Mouse (Mus musculus) kidney, postnatal 25 days (tissue): ENCODE measurements around the gene Col6a3.
A peak's percentile ranks its signal among the peaks of the same experiment; 100 is the strongest.

Experiments used
- DNase-seq, 2 experiments: peaks; one replicate each; pipeline ENCODE4 v3.0.0; 2021; ENCODE audit warnings: mixed read lengths in 2 of 2

Col6a3 gene

DNA sequence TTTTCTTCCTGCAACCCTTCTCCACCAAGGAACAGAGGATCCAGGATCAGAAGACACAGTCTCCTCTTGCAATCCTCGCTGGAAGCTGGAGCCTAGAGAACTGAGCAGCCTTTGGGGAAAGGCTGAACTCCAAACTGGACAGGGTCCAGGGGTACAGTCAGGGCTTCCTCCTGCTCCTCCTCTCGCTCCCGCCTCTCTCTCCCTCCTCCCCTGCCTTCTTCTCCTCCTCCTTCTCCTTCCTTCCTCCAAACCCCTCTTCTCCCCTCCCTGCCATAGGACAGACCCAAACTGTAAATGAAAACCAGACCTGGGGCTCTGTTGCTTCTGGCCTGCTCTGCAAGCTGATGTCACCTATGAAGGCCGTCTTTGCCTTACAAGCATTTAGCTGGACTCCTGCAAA lies at the start of gene Col6a3:
Gene Col6a3 (minus strand): TSS at position 136 of the 400 bp plus-strand sequence.
- peak; percentile 58 to 66 for DNase-seq

DNA sequence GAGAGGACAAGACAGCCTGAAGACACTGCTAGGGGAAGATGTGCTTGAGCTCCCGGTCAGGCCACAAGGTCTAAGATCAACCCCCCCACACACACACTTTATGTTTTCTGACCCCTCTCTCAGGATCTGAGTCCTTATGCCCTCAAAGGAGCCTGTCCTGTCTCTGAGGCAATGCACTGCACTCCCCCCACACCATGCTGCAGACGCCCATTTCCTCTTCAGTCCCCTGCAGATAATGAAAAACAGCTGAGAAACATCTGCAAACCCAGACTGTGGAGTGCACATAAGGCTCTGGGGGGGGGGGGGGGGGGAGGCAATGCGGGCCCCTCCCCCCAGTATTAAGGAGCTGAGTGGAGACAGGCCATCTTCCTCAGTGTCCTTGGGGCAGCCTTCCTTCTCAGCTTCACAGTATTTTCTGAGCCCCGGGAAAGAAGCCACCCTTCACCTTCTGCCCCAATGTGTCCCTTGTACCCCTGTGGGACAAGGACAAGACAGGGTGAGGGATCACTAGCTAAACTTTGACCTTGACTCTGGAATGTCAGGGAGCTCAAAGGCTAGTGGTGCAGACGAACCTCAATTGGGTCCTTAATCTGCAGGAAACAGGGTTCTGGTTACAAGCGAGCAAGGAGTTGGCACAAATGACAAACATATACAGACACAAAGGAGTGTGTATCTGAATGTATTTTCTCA lies 42.1 kb upstream of the Col6a3 start:
- DNase-seq = no peak

DNA sequence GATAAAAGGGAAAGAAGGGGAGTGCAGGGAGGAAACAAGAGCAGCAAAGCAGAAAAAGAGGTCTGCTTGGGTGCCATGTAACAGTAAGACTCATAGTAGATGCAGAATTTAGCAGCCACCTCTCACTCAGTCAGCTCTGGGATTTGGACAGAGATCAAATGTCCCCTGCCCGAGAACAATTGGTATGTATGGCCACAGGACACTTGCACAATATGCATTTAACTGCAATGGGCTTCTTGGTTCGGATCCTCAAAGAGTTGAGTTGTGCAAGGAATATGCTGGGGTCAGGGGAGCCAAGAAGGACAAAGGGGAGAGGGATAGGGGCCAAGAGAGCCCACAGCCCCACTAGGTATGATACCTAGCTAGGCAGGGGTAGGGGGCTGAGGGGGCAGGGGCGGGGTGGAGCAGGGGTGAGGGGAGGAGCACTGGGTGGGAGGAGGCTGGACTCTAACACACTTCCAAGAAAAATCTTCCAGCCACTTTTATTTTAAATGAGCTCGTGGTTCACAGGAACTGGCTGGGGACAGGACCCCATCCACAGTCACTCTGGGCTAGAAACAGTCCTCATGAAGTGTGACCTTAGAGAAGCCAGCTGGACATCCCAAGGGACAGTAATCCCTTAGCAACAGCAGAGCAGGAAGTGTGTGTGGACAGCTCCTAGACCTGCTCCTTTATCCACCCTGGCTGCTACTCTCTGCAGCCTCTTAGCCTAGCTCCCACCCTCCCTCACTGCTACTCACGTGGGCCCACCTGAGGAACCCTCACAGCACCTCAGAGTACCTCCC lies 32.9 kb upstream of the Col6a3 start:
- DNase-seq = no peak

DNA sequence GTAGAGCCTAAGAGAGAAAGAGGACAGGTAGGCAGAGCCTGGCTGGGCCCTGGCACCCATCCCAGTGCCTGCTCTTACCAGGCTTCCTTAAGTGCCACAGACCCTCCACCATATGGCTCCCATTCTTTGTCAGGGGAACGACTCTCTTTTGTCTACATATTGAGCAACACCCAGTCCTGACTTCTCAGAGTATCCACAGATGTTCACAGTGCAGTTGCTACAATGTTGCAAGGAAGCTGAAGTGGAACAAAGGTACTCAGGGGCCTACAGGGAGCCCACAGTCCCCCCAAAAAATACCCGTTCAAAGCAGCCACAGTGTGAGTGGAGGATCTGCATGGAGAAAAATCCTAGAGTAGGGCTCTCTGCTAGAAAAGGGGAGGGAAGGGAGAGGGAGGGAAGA lies 32.2 kb upstream of the Col6a3 start:
- no peak for DNase-seq

DNA sequence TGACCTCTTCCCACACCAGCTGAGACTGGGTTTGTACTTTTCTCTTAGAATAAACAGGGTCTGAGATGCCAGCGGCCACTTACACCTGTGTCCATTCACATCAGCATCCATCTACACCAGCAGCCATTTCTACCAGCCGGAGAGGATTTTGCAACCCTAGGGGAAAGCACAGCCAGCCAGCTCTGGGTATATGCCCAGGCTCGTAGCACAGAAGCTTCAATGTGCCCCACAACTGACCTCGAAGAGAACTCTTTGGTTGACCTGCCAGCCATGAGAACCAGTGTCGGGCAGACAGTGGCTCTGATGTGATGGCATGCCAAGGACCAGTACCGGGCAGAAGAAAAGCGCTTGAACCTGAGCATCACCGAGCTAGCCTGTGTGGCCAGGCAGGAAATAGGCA lies 31.6 kb upstream of the Col6a3 start:
- DNase-seq = no peak

DNA sequence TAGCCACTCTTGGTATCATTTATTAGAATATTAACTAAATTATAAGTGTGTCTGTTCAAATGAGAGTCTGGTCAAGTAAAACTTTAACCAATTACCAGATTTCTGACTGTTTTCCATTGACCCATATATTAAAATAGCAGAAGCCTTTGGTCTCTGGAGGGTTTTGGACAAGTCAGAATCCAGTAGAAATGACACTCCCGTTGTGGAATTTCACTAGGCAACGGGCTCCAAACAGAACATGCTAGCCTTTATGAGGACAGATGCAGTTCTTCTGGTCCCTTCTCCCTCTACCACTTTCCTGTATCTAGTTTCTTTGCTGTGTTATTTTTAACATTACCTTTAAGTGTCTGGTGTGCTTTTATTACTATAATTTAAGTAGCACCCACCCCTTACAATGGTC lies 26.8 kb upstream of the Col6a3 start:
- no peak for DNase-seq

DNA sequence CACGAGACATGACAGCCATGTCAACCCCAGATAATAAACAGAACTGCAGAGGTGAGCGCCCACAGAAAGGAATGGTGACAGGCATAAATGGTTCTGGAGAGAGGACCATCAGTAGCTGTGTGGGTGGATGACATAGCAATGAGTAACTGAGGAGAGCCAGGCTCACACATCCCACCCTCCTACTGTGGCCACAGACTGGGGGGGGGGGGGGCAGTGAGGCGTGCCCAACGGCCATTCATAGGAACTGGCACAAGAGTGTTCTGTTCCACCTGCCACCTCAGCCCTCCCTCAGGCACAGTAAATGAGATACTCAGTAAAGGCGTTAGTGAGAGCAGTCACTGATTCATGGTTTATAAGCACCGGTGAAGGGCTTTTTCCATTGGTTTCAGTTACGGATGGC lies 23.0 kb upstream of the Col6a3 start:
- DNase-seq = no peak

DNA sequence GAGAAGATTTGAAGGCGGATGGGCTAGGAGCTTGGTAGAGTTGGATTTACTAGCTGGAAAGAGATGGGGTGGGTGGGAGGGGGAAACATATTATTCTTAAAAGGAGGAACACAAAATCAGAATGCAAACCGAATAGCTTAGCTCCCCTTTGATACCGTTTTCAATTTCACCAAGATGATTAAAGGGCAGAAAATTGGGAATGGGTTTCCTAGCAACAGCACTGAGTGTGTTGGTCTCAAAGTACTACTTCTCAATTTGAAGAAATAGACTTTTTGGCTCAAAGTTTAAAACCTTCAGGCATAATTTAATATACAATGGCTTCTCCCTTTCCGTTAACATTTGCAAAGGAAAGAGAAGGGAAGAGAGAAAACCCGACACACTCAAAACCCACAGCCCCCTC lies 12.1 kb upstream of the Col6a3 start:
- no peak for DNase-seq

DNA sequence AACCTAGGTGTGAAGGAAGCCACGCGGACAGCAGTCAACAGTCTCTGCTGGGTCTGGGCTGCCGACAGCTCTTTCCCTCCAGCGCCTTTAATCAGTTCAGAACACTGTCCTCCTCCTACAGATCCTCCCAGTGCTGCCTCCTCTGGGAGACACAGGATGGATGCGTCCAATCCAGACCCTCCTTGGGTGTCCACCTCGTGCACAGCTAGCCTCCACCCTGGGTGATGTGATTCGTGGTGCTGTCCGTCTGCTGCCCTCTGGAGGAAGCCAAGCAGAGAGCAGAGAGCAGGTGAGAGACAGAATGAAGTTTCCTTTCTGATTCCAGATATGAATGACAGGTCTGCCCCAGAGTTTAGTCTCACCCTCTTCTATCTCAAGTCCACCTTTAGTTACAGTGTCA lies 6.1 kb upstream of the Col6a3 start:
- DNase-seq = peak; percentile 29 to 40

DNA sequence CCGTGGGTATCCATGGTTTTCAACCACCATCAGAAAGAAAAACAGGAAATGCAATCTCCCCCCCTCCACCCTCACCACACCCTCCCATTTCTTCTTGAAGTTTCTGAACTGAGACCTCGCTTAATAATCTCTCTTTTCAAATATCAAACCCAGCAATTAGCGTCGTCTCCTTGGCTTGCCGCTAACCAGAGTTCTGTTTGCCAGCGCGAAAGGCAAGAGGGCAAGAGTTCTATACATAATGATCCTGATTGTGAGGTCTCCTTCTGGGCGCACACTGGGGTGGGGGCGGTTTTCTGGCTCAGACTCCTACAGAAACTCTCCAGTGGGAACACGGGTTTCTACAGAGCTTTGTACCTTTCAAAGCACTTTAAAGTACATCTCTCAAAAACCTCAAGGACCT lies 1.4 kb upstream of the Col6a3 start:
- DNase-seq = no peak

DNA sequence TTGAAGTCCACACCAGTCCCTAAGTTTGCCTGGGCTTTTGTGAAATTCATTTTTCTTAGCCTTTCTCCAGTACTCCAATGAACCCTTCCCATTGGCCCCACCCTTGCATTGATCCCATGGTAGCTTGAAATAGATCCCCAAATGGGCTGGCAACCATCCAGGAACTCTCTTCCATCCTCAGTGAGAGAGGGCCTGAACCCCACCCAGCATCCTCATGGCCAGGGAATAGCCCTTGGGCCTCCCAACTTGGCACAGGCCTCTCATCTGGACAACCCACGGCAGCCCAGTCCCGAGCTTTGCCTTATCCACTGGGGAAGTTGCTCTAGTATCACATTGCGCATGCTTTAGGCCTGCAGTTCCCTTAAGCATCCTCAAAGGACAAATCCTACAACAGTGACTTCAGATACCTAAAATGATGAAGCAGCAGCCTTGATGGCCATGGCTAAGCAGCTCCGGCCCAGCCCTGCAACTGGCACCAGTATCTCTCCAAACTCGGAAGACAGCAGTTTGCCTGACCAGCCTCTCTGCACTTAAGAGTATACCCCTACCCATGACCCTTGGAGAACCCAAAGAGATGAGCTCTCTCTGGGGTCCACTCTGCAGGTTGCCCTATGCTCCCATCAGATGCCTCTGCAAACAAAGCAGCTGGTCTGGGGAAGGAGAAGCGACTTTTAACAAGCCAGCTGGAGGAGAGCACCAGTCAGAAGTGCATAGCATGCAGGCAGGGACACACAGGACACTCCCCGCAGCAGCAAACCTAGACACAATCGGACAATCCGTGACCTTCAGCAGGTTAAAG lies 783 bp downstream of the Col6a3 start:
- no peak for DNase-seq

DNA sequence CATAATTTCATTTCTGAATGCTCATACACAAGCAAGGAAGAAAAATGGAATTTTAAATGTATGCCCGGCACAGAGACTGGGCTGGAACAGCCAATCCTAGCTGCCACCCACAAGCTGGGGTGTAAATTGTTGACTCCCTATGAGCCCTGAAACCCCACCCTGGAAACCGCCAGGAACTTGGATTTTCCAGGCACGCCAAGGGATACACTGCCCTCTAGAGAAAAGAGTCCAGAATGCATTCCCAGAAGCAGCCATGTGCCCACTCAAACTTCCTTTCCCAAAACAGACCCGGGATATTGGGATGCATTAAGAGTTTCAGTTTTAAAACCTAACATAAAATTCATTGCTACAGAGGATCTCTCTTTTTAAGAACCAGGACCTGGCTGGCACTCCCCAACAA lies 3.5 kb downstream of the Col6a3 start:
- peak; percentile 41 for DNase-seq

DNA sequence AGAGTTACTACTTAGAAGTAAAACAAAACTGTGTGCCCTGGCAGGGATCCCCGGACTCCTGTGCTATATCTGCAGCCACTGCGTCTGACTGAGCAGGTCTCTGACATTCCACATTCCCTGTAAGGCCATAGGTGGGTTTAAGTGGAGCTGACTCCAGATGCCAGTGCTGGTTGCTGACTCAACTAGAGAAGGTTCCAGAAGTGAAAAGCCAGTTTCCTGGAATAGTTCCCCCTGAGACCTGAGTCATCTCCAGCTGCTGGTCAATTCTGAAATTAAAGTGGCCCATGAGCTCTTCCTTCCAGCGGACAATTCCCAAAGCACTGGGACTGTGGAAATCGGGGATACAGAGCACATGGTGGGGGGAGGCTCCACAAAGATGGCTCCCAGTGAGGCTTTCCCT lies 5.1 kb downstream of the Col6a3 start:
- no peak for DNase-seq

DNA sequence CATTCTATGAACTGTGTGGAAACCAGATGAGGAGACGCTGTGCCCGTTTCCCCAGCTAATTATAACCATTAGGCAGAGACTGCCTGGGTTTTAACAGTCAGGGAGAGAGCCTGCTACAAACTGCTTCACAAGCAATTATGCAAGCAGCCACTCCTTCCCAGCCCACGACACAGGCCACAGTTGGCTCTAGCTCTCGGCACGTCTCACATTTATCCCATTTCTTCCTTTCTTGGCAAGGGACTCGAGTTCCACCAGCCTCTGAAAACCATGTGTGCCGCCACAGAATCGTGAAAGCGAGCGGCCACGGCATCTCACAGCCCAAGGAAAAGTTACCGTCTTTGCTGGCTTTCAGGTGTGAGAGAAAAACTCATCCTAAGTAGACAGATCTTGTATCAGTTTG lies 5.5 kb downstream of the Col6a3 start:
- DNase-seq = peak; percentile 9 to 45

DNA sequence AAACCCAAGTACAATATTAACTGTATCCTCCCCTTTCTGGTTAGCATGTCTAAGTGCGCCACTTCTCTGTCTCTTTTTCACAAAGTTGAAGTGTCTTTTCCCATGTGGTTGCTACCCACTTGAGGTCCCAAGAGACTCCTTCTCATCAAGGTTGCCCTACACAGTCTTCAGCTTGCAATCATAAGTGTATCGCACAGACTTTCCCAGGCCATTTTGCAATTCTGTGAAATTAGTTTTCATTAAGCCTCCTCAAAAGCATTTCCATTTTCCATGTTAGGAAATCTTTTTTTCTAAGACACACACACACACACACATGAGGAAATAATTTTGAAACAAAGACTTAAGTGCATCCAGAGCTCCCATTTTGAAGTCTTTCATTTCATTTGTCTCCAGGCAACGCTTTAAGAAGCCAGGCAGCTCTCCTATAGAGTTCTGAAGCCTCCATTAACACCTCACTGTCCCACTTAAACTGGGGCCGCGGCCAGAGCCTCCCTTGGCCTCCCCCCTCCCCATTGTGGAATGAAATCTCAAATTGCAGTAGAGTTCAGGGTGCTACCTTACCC lies 7.5 kb downstream of the Col6a3 start:
- no peak for DNase-seq

DNA sequence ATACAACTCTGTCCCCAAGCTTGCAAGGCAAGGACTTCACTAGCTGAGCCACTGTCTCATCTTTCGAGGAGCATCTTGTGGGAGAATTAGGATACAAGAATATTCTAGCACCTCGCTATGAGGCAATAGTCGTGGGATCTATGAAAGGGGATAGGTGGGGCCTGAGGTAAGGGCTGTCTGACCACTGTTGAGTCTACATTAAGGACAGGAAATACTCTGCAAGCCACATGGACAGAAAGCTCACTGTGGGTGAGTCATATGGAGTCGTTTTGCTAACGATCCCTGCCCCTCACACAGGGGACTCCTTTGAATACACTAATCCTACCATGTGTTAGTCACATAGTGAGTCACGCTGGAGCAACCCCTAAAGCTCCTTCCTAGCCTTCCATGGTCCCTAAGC lies 9.1 kb downstream of the Col6a3 start:
- DNase-seq = no peak

DNA sequence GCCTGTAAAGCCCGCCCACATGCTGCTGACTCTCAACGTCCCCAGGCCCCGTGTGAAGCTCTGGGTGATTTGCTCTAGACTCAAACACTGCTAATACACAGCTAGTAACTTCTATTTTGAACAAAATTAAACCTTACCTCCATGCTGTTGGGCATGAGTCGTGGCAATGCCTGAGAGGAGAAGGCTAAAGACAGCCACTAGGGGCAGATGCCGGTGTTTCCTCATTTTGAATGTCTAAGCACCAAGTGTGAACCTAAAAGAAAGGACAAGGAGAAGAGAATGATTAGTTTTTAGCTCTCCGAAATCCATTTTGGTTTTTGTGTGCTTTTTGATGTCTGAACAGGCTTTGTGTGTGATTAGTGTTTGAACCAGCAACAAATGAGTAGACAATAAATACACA lies 13.8 kb downstream of the Col6a3 start:
- DNase-seq = no peak

DNA sequence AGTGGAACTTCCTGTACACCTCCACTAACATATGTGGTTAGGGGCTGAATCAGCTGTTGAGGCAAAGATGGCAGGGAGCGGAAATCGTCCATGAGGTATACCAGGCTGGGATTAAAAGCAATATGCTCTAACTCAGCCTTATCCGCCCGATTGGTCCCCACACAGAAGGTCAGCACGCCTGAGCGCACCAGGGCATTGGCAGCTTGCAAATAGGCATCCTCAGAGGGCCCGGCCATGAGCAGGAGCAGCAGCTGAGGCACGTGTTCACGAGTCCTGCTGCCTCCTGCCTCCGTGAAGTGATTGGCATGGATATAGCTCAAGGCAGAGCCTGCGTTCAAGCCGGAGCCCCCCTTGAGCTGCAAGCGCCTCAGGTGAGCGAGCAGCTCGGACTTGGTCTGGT lies 30.5 kb downstream of the Col6a3 start:
- DNase-seq = no peak

DNA sequence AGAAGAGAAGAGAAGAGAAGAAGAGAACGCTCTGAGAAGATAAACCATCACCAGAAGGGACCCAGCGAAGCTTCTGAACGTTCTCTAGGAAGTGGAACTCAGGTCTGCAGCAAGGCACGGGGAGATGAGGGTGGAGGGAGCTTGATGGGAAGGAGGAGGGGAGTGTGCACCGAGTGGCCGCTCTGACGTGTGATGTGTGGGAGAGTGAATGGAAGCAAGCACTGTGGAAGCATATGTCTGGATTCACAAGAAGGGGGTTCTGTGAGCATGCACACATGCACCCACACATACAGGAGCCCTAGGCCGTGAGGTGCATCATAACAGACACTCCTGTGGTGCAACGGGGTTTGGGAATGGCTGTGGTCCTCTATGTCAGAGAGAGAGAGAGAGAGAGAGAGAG lies 34.8 kb downstream of the Col6a3 start:
- DNase-seq = no peak

DNA sequence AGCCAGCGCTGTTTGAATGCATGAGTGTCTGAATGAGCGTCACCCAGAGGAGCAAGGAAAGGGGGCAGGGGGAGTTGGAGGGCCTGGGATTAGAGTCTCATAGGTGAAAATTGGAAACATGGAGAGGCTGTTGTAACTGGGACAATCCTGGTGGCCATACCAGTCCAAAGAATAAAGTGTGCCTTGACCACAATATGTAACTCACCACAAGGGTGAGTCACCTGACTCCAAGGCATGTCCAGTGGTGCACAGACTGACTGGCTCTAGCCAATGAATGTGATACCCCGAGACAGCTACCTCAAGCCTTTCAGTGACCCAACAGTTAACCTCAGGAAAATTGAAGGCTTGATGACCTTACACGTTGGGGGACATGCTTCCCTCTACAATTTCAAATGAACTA lies 40.7 kb downstream of the Col6a3 start:
- DNase-seq = no peak

DNA sequence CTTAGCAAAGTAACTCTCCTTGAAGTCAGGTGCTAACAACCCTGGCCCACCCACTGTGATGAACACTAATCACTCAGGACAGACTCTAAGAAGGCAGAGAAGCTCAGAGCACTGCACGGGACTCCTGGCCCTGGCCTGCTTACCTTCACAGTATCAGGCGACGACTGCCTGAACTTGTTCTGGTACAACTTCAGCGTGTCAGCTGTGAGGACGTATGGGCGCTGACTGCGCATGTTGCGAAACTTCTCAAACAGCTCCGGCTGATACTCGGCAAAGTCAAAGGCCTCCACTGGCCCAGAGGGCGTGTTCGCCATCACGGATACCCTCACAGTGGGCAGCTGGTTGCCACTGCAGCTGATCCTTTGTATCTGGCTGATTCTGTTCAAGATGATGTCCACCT lies 42.7 kb downstream of the Col6a3 start:
- DNase-seq = no peak

DNA sequence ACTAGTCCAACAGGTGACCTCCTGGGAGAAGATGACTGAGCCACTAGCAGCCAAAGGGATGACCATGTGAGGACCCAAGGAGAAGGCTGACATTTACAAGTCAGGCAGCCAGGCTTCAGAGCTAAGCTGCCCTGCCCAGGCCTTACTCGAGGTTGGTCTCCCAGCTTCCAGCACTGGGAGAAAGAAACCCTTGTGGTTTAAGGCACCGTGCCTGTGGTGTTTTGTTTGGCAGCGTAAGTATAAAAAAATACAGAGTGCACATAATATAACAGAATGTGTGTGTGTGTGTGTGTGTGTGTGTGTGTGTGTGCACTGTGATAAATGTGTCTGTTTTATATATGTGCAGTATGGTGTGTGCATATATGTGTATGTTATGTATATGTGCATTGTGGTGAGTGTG lies 43.3 kb downstream of the Col6a3 start:
- no peak for DNase-seq

DNA sequence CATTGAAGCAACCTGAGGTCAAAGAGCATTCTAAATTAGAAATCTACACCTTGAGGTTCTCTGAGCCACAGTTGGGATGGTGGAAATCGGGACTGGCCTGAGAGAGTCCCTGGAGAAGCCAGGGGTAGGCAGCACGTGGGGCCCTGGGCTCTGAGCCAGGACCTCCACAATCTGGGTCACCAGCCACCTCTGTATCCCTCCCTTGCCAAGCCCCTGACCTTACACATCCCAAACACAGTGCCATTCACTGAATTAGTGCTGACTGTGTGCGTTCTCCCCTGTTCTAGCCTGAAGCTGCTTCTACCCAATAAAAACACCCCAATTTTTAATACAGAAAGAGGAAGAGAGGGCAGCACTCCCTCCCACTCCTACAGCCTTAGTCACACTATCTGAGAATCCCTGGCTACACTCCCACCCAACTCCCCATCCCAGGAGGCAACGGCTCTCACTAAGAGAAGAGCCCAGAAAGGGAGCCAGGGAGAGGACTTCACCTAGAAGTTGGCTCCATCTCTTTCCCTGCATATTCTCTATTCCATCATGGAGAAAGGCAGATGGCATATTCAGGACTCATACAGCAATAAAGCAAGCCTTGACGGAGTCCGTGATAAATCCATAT lies 46.4 kb downstream of the Col6a3 start:
- peak; percentile 28 to 62 for DNase-seq
